Mouse (Mus musculus) spleen, adult 2 months (tissue): ENCODE results near the gene Padi4. TPM values are rescaled to one million over a fixed set of nuclear protein-coding genes. Genes with fewer than 3 reads are reported as not detected.

ENCODE experiments used
- DNase-seq, 2 experiments: peaks; one replicate each; pipeline versions ENCODE4 v3.0.0 to v3.0.0-alpha.2; 2012 to 2021; ENCODE audit warnings: low spot score in 2 of 2, low read depth in 1 of 2
- H3K27ac ChIP-seq: fragments of 200-500 bp; 2 replicates; pipeline ENCODE4 v1.5.1; 2012; ENCODE audit warnings: low read length, inconsistent platforms; ENCODE audit not compliant: insufficient read depth
- H3K27me3 ChIP-seq: fragments of 200-500 bp; 2 replicates; pipeline ENCODE4 v1.6.1; 2012; ENCODE audit warnings: mild to moderate bottlenecking, moderate library complexity, low read length, inconsistent platforms; ENCODE audit not compliant: control insufficient read depth, insufficient read depth
- H3K36me3 ChIP-seq: fragments of 200-500 bp; 2 replicates; pipeline ENCODE4 v1.6.1; 2012; ENCODE audit warnings: mild to moderate bottlenecking, low read length, inconsistent platforms; ENCODE audit not compliant: control insufficient read depth, insufficient read depth
- H3K4me1 ChIP-seq: fragments of 200-500 bp; 2 replicates; pipeline ENCODE4 v1.6.1; 2011; ENCODE audit warnings: inconsistent platforms; ENCODE audit not compliant: control insufficient read depth, insufficient read depth, insufficient read length
- H3K4me3 ChIP-seq: fragments of 200-500 bp; 2 replicates; pipeline ENCODE4 v1.5.1; 2011; ENCODE audit warnings: mild to moderate bottlenecking, inconsistent platforms; ENCODE audit not compliant: insufficient read depth, insufficient read length; ENCODE audit errors: extremely low read depth
- CTCF ChIP-seq: fragments of 200-500 bp; IDR thresholded peaks from 2 replicates; pipeline ENCODE4 v1.5.1; 2011; ENCODE audit warnings: mild to moderate bottlenecking, inconsistent platforms; ENCODE audit not compliant: insufficient read depth, insufficient read length, insufficient replicate concordance; ENCODE audit errors: extremely low read depth
- POLR2A ChIP-seq: fragments of 200-500 bp; IDR thresholded peaks from 2 replicates; pipeline ENCODE4 v1.6.1; 2011; ENCODE audit warnings: low read depth, low read length, inconsistent platforms
- WGBS: fragments of 180-500 bp; shearing (Covaris S2); methylation state at CpG from one replicate; pipeline ENCODE4 v1.1.7; 2018; 5-methylcytosine and 5-hydroxymethylcytosine counted together
- polyA plus RNA-seq: library from polyadenylated mRNA; depleted of rRNA; stranded (reverse); fragments of >200 nt; gene quantifications from 2 replicates; pipeline ENCODE4 v1.2.3, GENCODE M21; 2012; rRNA removed

The Padi4 gene
- polyA plus RNA-seq, 1 experiment: 4.1 TPM

DNA sequence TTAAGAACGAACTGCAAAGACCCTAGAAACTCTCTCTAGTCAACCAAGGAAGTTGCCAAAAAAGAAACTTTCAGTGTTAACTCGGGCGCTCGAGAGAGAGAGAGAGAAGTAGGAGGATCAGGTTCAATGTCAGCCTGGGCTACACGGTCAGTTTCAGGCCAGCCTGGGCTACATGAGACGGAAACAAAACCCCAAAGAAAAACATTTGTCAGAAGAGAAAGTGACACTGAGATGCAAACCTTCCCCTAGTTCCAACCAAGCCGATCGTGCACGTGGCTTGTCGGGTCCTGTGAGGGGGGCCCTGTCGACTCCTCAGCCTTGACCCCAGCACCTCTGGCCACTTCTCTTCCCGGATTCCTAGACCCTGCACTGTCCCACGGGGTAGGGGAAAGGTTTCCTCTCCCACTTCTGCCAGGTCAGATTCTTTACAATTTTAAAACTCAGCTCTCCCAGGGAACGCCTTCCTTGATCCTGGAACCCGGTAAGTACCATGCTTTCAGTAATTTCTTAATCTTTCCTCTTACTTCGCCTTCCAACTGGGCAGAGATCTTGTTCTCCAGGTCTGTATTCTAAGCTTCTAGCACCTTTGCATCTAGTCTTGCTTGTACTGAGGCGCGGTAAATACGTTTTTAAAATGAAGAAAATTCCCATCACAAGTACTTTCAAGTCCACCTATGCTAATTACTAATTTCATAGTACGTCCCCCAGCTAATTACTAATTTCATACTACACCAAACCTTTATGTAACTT is 73.6 kb downstream of the Padi4 start, which contains the start of gene Rcc2:
Rcc2 (plus strand) TSS at position 273 of the 750 bp plus-strand sequence.
- TF ChIP-seq CTCF (no peak), POLR2A (no peak)
- peak within 1 kb of the TSS; percentile 100 for H3K4me3 ChIP-seq
- H3K36me3 ChIP-seq: no peaks in the 10 kb centered on the region; the same call in 1 of the 2 replicates
- peak in 1 of 2 experiments; percentile 24 for DNase-seq
- WGBS: 5% methylated on average over 20 of the region's 20 CpGs
- peaks cover 3% of the 10 kb centered on the region; the same call in 1 of the 2 replicates for H3K4me1 ChIP-seq
- H3K27ac ChIP-seq: peak within 1 kb of the TSS; percentile 97
- no peaks in the 10 kb centered on the region for H3K27me3 ChIP-seq

DNA sequence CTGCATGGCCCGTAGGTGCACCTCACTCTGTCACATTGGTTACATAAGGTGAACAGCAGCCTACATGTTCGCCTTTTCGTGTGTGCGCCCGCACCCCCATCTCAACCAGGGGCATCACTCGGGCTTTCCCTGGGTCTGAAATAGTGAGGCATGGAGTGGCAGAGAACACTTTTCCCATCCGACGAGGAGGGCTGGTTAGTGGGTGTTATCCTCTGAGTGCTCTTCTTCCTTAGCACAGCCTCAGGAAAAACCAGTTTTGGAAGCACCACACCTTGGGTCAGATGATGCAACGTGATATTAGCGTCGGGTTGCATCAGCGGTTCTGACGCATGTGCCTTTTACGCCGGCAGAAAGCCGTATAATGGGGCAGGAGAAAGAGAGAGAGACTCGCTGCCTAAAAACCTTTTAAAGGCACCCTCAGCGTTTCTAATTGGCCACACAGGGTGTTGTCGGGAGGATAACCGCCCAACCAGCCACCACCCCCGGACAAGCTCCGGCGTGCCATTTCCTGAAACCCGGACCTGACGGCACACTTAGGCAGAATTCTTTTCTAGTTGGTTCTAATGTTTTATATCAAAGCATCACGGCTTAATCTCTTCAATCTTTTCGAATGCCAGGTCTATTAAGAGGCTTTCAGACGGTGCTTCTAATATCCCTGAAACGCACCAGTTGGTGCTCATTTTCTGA is 74.5 kb downstream of the Padi4 start:
- 3% methylated on average over 29 of the region's 29 CpGs for WGBS
- no peaks in the 10 kb centered on the region for H3K27me3 ChIP-seq
- peak overlapping the region; percentile 88 for H3K27ac ChIP-seq
- no peaks in the 10 kb centered on the region for H3K36me3 ChIP-seq
- peaks cover 3% of the 10 kb centered on the region; the same call in 1 of the 2 replicates for H3K4me1 ChIP-seq
- DNase-seq: peak; percentile 76
- TF ChIP-seq CTCF (no peak), POLR2A (no peak; the same call in 1 of the 2 replicates)
- peak overlapping the region; percentile 65; the same call in 1 of the 2 replicates for H3K4me3 ChIP-seq

Other genes with a start within 250 kb of the Padi4 start
- gene Arhgef10l, start 108.2 kb downstream of the Padi4 start, polyA plus RNA-seq: 7.9 and 12.3 TPM in 2 replicates
- 86.9 and 101 TPM in 2 replicates for gene Rcc2, start 73.7 kb downstream of the Padi4 start, polyA plus RNA-seq
- gene Padi6, start 31.6 kb downstream of the Padi4 start, polyA plus RNA-seq: 0.05 and 0.09 TPM in 2 replicates
- 0.14 and 0.26 TPM in 2 replicates for gene Padi3, start 36.4 kb upstream of the Padi4 start, polyA plus RNA-seq
- 0.13 TPM in 2 replicates for gene Padi1, start 71.5 kb upstream of the Padi4 start, polyA plus RNA-seq
- gene Padi2, start 132.1 kb upstream of the Padi4 start, polyA plus RNA-seq: 10.7 and 12.0 TPM in 2 replicates
- 66.0 and 79.2 TPM in 2 replicates for gene Sdhb, start 187.0 kb upstream of the Padi4 start, polyA plus RNA-seq
- gene Atp13a2, start 212.6 kb upstream of the Padi4 start, polyA plus RNA-seq: 275 and 360 TPM in 2 replicates
- gene Mfap2, start 236.2 kb upstream of the Padi4 start, polyA plus RNA-seq: 3.1 and 4.6 TPM in 2 replicates